Mouse (Mus musculus): ENCODE results near the gene Ccdc51.

The Ccdc51 gene

GRCm38 (mm10) chr9:109096856-109097255, 14.6 kb downstream of the Ccdc51 start:
- DNase-seq (ENCODE audit: low spot score in 2 of 2), result no peak

- DNase-seq (ENCODE audit: low spot score in 2 of 2), result no peak
Observed at GRCm38 (mm10) chr9:109097291-109097690, 15.0 kb downstream of the Ccdc51 start.

GRCm38 (mm10) chr9:109097831-109098230, 15.5 kb downstream of the Ccdc51 start:
- DNase-seq (ENCODE audit: low spot score in 2 of 2), result peak; percentile 73

- no peak for DNase-seq (ENCODE audit: low spot score in 2 of 2)
Observed at GRCm38 (mm10) chr9:109098366-109098765, 16.1 kb downstream of the Ccdc51 start.

- DNase-seq (ENCODE audit: low spot score in 2 of 2), result peak; percentile 40 to 52
Observed at GRCm38 (mm10) chr9:109098969-109099368, 16.7 kb downstream of the Ccdc51 start.

GRCm38 (mm10) chr9:109100307-109100928, 18.1 kb downstream of the Ccdc51 start:
- DNase-seq (ENCODE audit: low spot score in 2 of 2), result no peak

- DNase-seq (ENCODE audit: low spot score in 2 of 2), result no peak
Observed at GRCm38 (mm10) chr9:109101933-109102445, 19.7 kb downstream of the Ccdc51 start.

- DNase-seq (ENCODE audit: low spot score in 2 of 2), result no peak
Observed at GRCm38 (mm10) chr9:109102541-109102940, 20.2 kb downstream of the Ccdc51 start.

- no peak for DNase-seq (ENCODE audit: low spot score in 2 of 2)
Observed at GRCm38 (mm10) chr9:109103250-109103649, 21.0 kb downstream of the Ccdc51 start.

GRCm38 (mm10) chr9:109104083-109104482, 21.8 kb downstream of the Ccdc51 start:
- DNase-seq (ENCODE audit: low spot score in 2 of 2), result no peak

GRCm38 (mm10) chr9:109105011-109105410, 22.7 kb downstream of the Ccdc51 start:
- peak in 1 of 2 experiments; percentile 39 for DNase-seq (ENCODE audit: low spot score in 2 of 2)

- DNase-seq (ENCODE audit: low spot score in 2 of 2), result no peak
Observed at GRCm38 (mm10) chr9:109105648-109106047, 23.4 kb downstream of the Ccdc51 start.

GRCm38 (mm10) chr9:109107341-109107740, 25.0 kb downstream of the Ccdc51 start:
- DNase-seq (ENCODE audit: low spot score in 2 of 2), result no peak

GRCm38 (mm10) chr9:109110240-109110639, 27.9 kb downstream of the Ccdc51 start:
- no peak for DNase-seq (ENCODE audit: low spot score in 2 of 2)

GRCm38 (mm10) chr9:109111101-109111500, 28.8 kb downstream of the Ccdc51 start:
- no peak for DNase-seq (ENCODE audit: low spot score in 2 of 2)

GRCm38 (mm10) chr9:109111591-109111990, 29.3 kb downstream of the Ccdc51 start:
- no peak for DNase-seq (ENCODE audit: low spot score in 2 of 2)

GRCm38 (mm10) chr9:109113331-109113730, 31.0 kb downstream of the Ccdc51 start:
- DNase-seq (ENCODE audit: low spot score in 2 of 2), result no peak

GRCm38 (mm10) chr9:109114276-109114675, 32.0 kb downstream of the Ccdc51 start:
- DNase-seq (ENCODE audit: low spot score in 2 of 2), result no peak

- no peak for DNase-seq (ENCODE audit: low spot score in 2 of 2)
Observed at GRCm38 (mm10) chr9:109114871-109115270, 32.6 kb downstream of the Ccdc51 start.

- DNase-seq (ENCODE audit: low spot score in 2 of 2), result no peak
Observed at GRCm38 (mm10) chr9:109116205-109116604, 33.9 kb downstream of the Ccdc51 start.

- peak in 1 of 2 experiments; percentile 3 for DNase-seq (ENCODE audit: low spot score in 2 of 2)
Observed at GRCm38 (mm10) chr9:109118106-109118505, 35.8 kb downstream of the Ccdc51 start.

GRCm38 (mm10) chr9:109119571-109119970, 37.3 kb downstream of the Ccdc51 start:
- DNase-seq (ENCODE audit: low spot score in 2 of 2), result no peak

- DNase-seq (ENCODE audit: low spot score in 2 of 2), result no peak
Observed at GRCm38 (mm10) chr9:109120956-109121355, 38.7 kb downstream of the Ccdc51 start.

Data from frontal cortex, postnatal 10 days (tissue).